Comparison of ENCODE assay signal across 20 mouse cellular contexts in the genomic region with DNA sequence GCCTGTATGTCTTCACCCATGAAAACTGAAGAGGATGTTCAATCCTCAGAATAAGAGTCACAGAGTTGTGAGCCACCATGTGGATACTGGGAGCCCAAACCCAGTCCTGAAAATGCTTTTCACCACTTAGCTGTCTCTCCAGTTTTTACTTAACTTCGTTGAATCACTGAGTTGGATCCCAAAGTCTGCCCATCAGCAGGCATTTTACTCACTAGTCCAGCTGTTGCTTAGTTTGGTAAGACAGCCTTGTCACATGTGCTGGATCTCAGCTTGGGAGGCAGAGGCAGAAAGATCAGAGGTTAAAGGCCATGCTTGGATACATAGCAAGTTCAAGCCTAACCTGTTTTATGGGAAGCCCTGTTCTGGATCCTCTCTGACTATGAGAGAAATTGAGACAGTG. TPM values are rescaled to one million over a fixed set of nuclear protein-coding genes. Genes with fewer than 3 reads are reported as not detected.
DNase-seq lines count a peak whose midpoint lies in the region; ATAC-seq and TF ChIP-seq lines count a peak whose summit lies in the region.
"Had no signal": no experiment of that assay in that cellular context is flagged by ENCODE, and none has a peak within 500 bp of the region (broad histone marks: within the 10 kb centered on the region; RNA-seq: fewer than 3 reads in every experiment).

No protein-coding gene starts in this region.

- DNase-seq in gastrocnemius, adult 2 months, result no peak
- DNase-seq in gastrocnemius, postnatal 14 days, result no peak
- no peak for DNase-seq in liver, embryonic 11.5 days (ENCODE audit: low spot score)
- no peak for DNase-seq in left cerebral cortex, adult 2 months (ENCODE audit: extremely low spot score in 1 of 2, low spot score in 2 of 2)
- no peak for DNase-seq in frontal cortex, postnatal 14 days (ENCODE audit: low spot score in 2 of 2)
- DNase-seq in midbrain, embryonic 14.5 days, result no peak
- DNase-seq: cerebellum, adult 18-20 months; cerebellum, postnatal 36 days; kidney, adult 18-20 months; kidney, postnatal 10 days; layer of hippocampus, postnatal 36 days; right cerebral cortex, postnatal 4 days; thymus, postnatal 25 days had no signal

- H3K4me1 ChIP-seq in bone marrow, adult 2 months (ENCODE audit: control insufficient read depth, insufficient read depth, low read length), result peaks cover 6% of the 10 kb centered on the region; the same call in 1 of the 2 replicates
- peaks cover 26% of the 10 kb centered on the region for H3K4me1 ChIP-seq in liver, embryonic 11.5 days (replicated peaks; ENCODE audit: control insufficient read depth, insufficient read depth, low read length)
- no peaks in the 10 kb centered on the region for H3K4me1 ChIP-seq in midbrain, embryonic 14.5 days (ENCODE audit: control insufficient read depth, insufficient read depth, low read length)
- H3K4me1 ChIP-seq: midbrain, embryonic 10.5 days had no signal

- H3K9me3 ChIP-seq in liver, embryonic 11.5 days (ENCODE audit: control insufficient read depth, low read length), result no peaks in the 10 kb centered on the region
- H3K9me3 ChIP-seq in midbrain, embryonic 14.5 days (ENCODE audit: control insufficient read depth, low read length), result no peaks in the 10 kb centered on the region
- H3K9me3 ChIP-seq: G1E; limb, embryonic 15.5 days; midbrain, embryonic 10.5 days had no signal

- peaks cover 19% of the 10 kb centered on the region for H3K36me3 ChIP-seq in liver, embryonic 11.5 days (ENCODE audit: control insufficient read depth, insufficient read depth, low read length)
- peaks cover 16% of the 10 kb centered on the region; the same call in 1 of the 2 replicates for H3K36me3 ChIP-seq in macrophage (ENCODE audit: inconsistent target)
- H3K36me3 ChIP-seq in midbrain, embryonic 14.5 days (ENCODE audit: control insufficient read depth, insufficient read depth, low read length), result peaks cover 45% of the 10 kb centered on the region

- no peak overlapping the region for H3K4me3 ChIP-seq in gastrocnemius, adult 2 months
- H3K4me3 ChIP-seq in bone marrow, adult 2 months (replicated peaks; ENCODE audit: control insufficient read depth, low read depth, low read length), result peak overlapping the region; percentile 28
- H3K4me3 ChIP-seq in liver, embryonic 11.5 days (ENCODE audit: low read depth, low read length), result peak overlapping the region; percentile 41
- no peak overlapping the region for H3K4me3 ChIP-seq in macrophage (ENCODE audit: inconsistent target)
- no peak overlapping the region for H3K4me3 ChIP-seq in left cerebral cortex, adult 2 months
- no peak overlapping the region for H3K4me3 ChIP-seq in midbrain, embryonic 14.5 days (replicated peaks; ENCODE audit: low read depth, low read length)
- H3K4me3 ChIP-seq: layer of hippocampus, adult 2 months; limb, embryonic 15.5 days; midbrain, embryonic 10.5 days had no signal

- intact Hi-C loops in gastrocnemius, adult 2 months (cut with DNase I), result no loop called here
- intact Hi-C loops in gastrocnemius, postnatal 14 days (cut with DNase I; ENCODE audit: low total_unique reads), result no loop called here
- intact Hi-C loops in left cerebral cortex, adult 2 months (cut with DNase I), result no loop called here

- H3K27ac ChIP-seq in gastrocnemius, adult 2 months, result peak overlapping the region; percentile 13
- H3K27ac ChIP-seq in bone marrow, adult 2 months (ENCODE audit: control insufficient read depth, insufficient read depth, low read depth, low read length, poor library complexity), result peak overlapping the region; percentile 25; the same call in 1 of the 2 replicates
- H3K27ac ChIP-seq in liver, embryonic 11.5 days (ENCODE audit: low read depth, low read length), result peak overlapping the region; percentile 96
- H3K27ac ChIP-seq in macrophage, result peak overlapping the region; percentile 96
- no peak overlapping the region for H3K27ac ChIP-seq in left cerebral cortex, adult 2 months
- H3K27ac ChIP-seq in midbrain, embryonic 14.5 days (replicated peaks; ENCODE audit: low read depth, low read length), result no peak overlapping the region
- H3K27ac ChIP-seq: limb, embryonic 15.5 days; midbrain, embryonic 10.5 days had no signal

- peak overlapping the region; percentile 54 for H3K9ac ChIP-seq in liver, embryonic 11.5 days (ENCODE audit: low read depth, low read length)
- no peak overlapping the region for H3K9ac ChIP-seq in midbrain, embryonic 14.5 days (replicated peaks; ENCODE audit: low read length)
- H3K9ac ChIP-seq: limb, embryonic 15.5 days had no signal

- H3K27me3 ChIP-seq in liver, embryonic 11.5 days (replicated peaks; ENCODE audit: control insufficient read depth, insufficient read depth, low read length), result no peaks in the 10 kb centered on the region
- H3K27me3 ChIP-seq in midbrain, embryonic 14.5 days (ENCODE audit: control insufficient read depth, insufficient read depth, low read length), result no peaks in the 10 kb centered on the region
- H3K27me3 ChIP-seq: limb, embryonic 15.5 days had no signal

- no peak for TF ChIP-seq POLR2A in bone marrow, adult 2 months (IDR thresholded peaks at IDR 0.05; ENCODE audit: borderline replicate concordance, control insufficient read depth, low read depth, low read length)

- 83% methylated on average over 1 of the region's 1 CpGs for WGBS in bone marrow, adult 2 months
- 71% methylated on average over 1 of the region's 1 CpGs for WGBS in liver, embryonic 11.5 days
- WGBS in macrophage (ENCODE audit: missing documents), result 100% methylated on average over 1 of the region's 1 CpGs
- WGBS in midbrain, embryonic 14.5 days, result 98% methylated on average over 1 of the region's 1 CpGs

- no peak for ATAC-seq in liver, embryonic 11.5 days (replicated peaks; ENCODE audit: low FRiP score)
- ATAC-seq in midbrain, embryonic 14.5 days (ENCODE audit: low FRiP score, low TSS enrichment), result no peak
- ATAC-seq: forebrain, embryonic 14.5 days had no signal

- H3K4me2 ChIP-seq in liver, embryonic 11.5 days, result peak overlapping the region; percentile 58
- no peak overlapping the region for H3K4me2 ChIP-seq in midbrain, embryonic 14.5 days (ENCODE audit: low read length)
- H3K4me2 ChIP-seq: limb, embryonic 15.5 days had no signal

- H3K79me2 ChIP-seq in macrophage (ENCODE audit: inconsistent target), result peaks cover 35% of the 10 kb centered on the region; the same call in 1 of the 2 replicates

- no peak for TF ChIP-seq CTCF in gastrocnemius, adult 2 months (IDR thresholded peaks at IDR 0.05)
- TF ChIP-seq CTCF in bone marrow, adult 2 months (IDR thresholded peaks at IDR 0.05; ENCODE audit: control insufficient read depth, insufficient read depth, low read length), result no peak
- TF ChIP-seq CTCF in left cerebral cortex, adult 2 months (IDR thresholded peaks at IDR 0.05), result no peak

RNA-seq across cellular contexts. Expression of a gene that starts 23.6 kb away (rescaled TPM):
- 10 to 100 TPM; 35.8 to 40.5 TPM for total RNA-seq in gastrocnemius, adult 2 months (2021)
- total RNA-seq in gastrocnemius, postnatal 14 days (2021), result 10 to 100 TPM; 31.6 to 41.1 TPM
- polyA plus RNA-seq in bone marrow, adult 2 months (2011; ENCODE audit: insufficient read depth, insufficient read length, low replicate concordance, missing spikeins), result 75.4 and 99.1 TPM in 2 replicates
- polyA plus RNA-seq in liver, embryonic 11.5 days (2014; fragmentation: Nextera tagmentation; extraction: Ambion mirVana), result 126 and 139 TPM in 2 replicates
- 100 to 1,000 TPM in 15 of 26 experiments, 10 to 100 TPM in 11; 18.3 to 342 (median 135) TPM for total RNA-seq in macrophage (2018; cell fraction: chromatin; rRNA removed)
- 100 to 1,000 TPM in 18 of 26 experiments, 10 to 100 TPM in 8; 62.8 to 179 (median 114) TPM for total RNA-seq in macrophage (2018; cell fraction: cytosol; rRNA removed)
- 100 to 1,000 TPM in 16 of 26 experiments, 10 to 100 TPM in 10; 43.0 to 233 (median 113) TPM for total RNA-seq in macrophage (2018; cell fraction: nucleus; rRNA removed)
- polyA plus RNA-seq in macrophage (2018), result 127 to 179 TPM (median 133 TPM) in 3 replicates
- total RNA-seq in left cerebral cortex, adult 2 months (2021), result 100 to 1,000 TPM; 156 to 177 TPM
- 84.7 and 96.5 TPM in 2 replicates for polyA plus RNA-seq in midbrain, embryonic 14.5 days (2014; fragmentation: Nextera tagmentation; extraction: Ambion mirVana)

RNA-seq across cellular contexts. Expression of a gene that starts 47.7 kb away (rescaled TPM):
- total RNA-seq in gastrocnemius, adult 2 months (2021), result not detected
- under 1 TPM in 1 of 2 experiments, not detected in 1; 0.25 TPM for total RNA-seq in gastrocnemius, postnatal 14 days (2021)
- 6.6 TPM in 1 of 2 replicates, not detected in the other for polyA plus RNA-seq in bone marrow, adult 2 months (2011; ENCODE audit: insufficient read depth, insufficient read length, low replicate concordance, missing spikeins)
- 0.75 and 1.3 TPM in 2 replicates for polyA plus RNA-seq in liver, embryonic 11.5 days (2014; fragmentation: Nextera tagmentation; extraction: Ambion mirVana)
- total RNA-seq in macrophage (2018; cell fraction: chromatin; rRNA removed), result not detected
- total RNA-seq in macrophage (2018; cell fraction: cytosol; rRNA removed), result not detected
- total RNA-seq in macrophage (2018; cell fraction: nucleus; rRNA removed), result not detected
- not detected in 3 replicates for polyA plus RNA-seq in macrophage (2018)
- 10 to 100 TPM; 71.6 to 84.3 TPM for total RNA-seq in left cerebral cortex, adult 2 months (2021)
- 0.33 and 1.3 TPM in 2 replicates for polyA plus RNA-seq in midbrain, embryonic 14.5 days (2014; fragmentation: Nextera tagmentation; extraction: Ambion mirVana)

RNA-seq across cellular contexts. Expression of a gene that starts 54.9 kb away (rescaled TPM):
- total RNA-seq in gastrocnemius, adult 2 months (2021), result 1 to 10 TPM; 3.6 to 5.0 TPM
- total RNA-seq in gastrocnemius, postnatal 14 days (2021), result 10 to 100 TPM in 1 of 2 experiments, 1 to 10 TPM in 1; 8.4 to 12.0 TPM
- polyA plus RNA-seq in bone marrow, adult 2 months (2011; ENCODE audit: insufficient read depth, insufficient read length, low replicate concordance, missing spikeins), result 40.2 and 78.2 TPM in 2 replicates
- polyA plus RNA-seq in liver, embryonic 11.5 days (2014; fragmentation: Nextera tagmentation; extraction: Ambion mirVana), result 41.9 and 46.5 TPM in 2 replicates
- total RNA-seq in macrophage (2018; cell fraction: chromatin; rRNA removed), result 10 to 100 TPM; 15.3 to 70.4 (median 34.4) TPM
- total RNA-seq in macrophage (2018; cell fraction: cytosol; rRNA removed), result 10 to 100 TPM; 18.0 to 48.6 (median 29.3) TPM
- total RNA-seq in macrophage (2018; cell fraction: nucleus; rRNA removed), result 10 to 100 TPM; 14.6 to 55.5 (median 29.8) TPM
- polyA plus RNA-seq in macrophage (2018), result 29.9 to 46.7 TPM (median 32.6 TPM) in 3 replicates
- total RNA-seq in left cerebral cortex, adult 2 months (2021), result 10 to 100 TPM; 92.1 to 95.3 TPM
- 19.7 and 22.1 TPM in 2 replicates for polyA plus RNA-seq in midbrain, embryonic 14.5 days (2014; fragmentation: Nextera tagmentation; extraction: Ambion mirVana)

Comparison
In these comparisons a context has a peak if more than half of its experiments do, and no peak if none do; other contexts are left out.
1. H3K27ac ChIP-seq: peak in gastrocnemius, adult 2 months (single experiment), bone marrow, adult 2 months (single experiment), liver, embryonic 11.5 days (single experiment) and macrophage (single experiment); none in left cerebral cortex, adult 2 months (single experiment) and midbrain, embryonic 14.5 days (single experiment).
2. H3K4me3 ChIP-seq: peak in bone marrow, adult 2 months (single experiment) and liver, embryonic 11.5 days (single experiment); none in gastrocnemius, adult 2 months (single experiment), macrophage (single experiment), left cerebral cortex, adult 2 months (single experiment) and midbrain, embryonic 14.5 days (single experiment).